Mouse (Mus musculus) right cerebral cortex, postnatal 25 days (tissue): ENCODE measurements around the gene Gse1.
A peak's percentile ranks its signal among the peaks of the same experiment; 100 is the strongest.
"Not testable (repeated sequence)": the region's sequence is repeated elsewhere in the genome, so short reads cannot be mapped to it uniquely, and the experiment has no call there.

Source experiments
- DNase-seq: peaks from one replicate; pipeline ENCODE4 v3.0.0; 2022

The Gse1 gene

DNA sequence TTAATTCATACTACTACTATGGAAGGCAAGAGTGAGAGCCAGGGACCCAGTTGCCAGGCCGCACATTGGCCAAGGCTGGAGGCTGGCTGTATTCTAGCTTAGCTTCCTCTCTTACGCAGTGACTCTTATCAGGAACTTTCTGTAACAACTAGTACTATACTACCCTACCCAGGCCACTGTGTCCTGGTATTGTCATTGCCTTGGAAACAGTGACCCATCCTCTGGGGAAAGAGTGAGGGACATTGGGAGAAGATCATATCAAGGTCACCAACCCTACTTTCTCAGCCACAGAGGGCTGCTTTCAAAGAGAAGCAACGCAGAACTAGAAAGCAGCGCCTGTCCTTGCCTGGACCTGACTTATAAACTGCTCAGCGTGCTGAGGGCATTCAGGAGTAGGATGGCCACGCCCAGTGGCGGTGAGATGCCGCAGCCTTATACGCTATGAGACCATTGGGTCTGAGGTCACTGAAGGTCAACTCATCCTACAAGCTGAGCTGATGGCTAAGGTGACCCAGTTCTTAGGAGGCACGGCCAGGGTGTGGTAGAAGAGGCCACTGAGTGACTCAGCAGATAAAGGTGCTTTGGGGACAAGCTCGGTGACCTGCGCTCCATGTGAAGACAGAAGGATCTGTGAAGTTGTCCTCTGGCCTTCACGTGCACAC lies 100.2 kb downstream of the Gse1 start:
- no peak for DNase-seq

DNA sequence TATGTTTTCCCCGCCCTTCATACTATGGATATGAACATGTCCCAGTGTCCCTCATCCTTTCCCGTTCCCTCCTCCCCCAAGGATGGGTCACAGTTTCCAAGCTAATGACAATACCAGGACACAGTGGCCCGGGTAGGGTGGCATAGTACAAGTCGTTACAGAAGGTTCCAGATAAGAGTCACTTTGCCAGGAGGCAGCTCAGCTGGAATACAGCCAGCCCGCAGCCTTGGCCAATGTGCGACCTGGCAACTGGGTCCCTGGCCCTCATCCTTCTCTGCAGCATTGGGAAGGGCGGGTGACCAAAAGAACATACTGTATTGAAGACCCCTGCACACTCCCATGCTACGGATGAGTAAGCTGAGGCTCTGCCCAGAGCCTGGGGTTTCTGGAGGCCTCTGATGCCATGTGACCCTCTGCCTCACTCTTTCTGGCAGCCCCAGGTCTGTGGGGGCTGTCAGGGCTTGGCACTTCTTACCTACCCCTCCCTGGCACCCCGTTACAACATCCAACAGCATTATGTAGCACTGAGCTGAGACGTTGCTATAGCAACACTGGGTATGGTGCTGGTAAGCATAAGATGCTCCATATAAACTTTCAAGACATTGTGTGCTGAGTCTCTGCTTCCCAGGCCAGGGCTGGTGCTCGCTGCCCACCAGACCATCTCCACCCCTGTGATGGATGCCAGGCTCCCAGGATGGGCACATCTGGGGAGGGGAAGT lies 100.9 kb downstream of the Gse1 start:
- peak; percentile 31 for DNase-seq

DNA sequence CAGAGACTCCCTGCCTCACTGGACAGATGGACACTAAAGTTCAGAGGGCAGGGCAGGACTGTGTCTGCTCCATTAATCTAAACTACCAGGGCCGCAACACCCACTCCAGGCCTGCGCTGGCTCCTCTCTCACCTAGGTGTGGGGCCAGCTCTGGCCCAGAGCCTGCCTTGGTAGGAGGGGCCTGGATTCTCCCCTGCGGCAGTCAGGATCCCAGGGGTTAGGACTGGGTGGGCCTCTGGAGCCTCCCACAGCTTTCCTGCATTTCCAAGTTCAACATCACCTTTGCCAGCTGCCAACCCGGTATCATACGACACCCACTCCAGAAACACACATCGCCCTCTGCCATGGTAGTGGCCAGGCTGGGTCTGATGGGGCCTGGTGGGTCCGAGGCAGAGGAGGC lies 102.8 kb downstream of the Gse1 start:
- no peak for DNase-seq

DNA sequence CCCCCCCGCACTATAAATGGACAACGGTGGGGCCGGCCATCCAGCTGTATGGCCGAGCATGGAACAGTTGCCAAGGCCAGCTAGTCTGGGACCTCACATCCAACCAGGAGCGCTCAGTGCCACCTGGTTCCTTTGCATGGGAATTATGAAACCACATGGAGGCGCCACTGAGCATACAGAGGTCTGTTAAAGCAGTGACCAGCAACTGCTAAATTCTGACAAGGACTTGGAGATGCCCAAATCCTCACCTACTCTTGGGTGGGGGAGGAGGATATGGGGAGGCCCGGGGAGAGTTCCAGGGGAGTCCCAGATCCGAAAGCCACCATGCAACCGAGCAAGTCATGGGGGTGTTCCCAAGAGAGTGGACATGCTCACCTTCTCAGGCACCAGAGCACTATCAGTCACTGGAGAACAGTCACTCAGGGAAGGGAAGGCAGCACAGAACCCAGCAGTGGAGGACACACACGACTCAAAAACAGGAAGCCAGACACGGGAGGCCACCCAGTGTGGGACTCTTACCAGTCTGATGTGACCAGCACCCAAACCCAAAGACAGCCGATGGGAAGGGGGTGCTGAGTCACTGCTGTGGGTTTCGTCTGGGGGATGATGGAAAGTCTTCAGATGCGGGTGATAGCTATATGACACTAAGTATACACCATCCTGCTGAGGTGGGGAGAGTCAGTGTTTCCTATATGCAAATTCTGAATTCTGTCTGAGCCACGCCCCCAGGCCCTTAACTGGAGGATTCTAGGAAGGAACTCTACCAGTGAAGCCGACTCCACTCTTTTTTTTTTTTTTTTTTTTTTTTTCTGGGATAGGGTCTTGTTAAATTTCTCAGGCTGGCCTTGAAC lies 104.3 kb downstream of the Gse1 start:
- no peak for DNase-seq

DNA sequence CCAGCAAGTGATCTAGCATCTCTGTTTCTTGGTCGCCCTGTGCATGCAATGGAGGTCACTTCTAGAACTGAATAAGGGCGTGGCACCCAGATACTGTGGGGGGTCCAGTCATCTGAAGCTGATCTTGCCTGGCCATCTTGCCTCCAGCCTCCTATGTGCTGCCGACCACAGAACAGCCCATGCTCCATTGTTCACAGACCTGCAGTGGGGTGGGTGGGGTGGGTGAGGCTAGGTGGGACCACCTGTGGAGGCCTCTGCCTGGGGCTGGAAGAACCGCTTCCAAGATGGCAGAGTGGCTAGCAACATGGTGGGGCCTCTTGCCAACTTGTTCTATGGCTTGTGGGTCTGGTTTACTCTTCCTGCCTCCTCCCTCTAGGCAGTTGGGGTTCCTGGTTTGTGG lies 105.4 kb downstream of the Gse1 start:
- no peak for DNase-seq

DNA sequence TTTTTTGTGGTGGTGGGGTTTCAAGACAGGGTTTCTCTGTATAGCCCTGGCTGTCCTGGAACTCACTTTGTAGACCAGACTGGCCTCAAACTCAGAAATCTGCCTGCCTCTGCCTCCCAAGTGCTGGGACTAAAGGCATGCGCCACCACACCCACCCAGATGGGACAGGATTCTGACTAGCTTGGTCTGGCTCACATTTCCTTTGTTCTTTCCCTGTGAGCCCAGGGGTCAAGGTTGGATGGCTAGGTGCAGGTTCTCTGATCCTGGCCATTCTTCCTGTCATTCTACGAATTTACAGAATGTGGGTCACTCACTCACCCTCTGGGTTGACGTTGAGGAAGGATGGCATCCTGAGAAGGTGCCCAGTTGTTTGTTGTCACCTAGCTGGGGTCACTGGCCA lies 106.0 kb downstream of the Gse1 start:
- not testable (repeated sequence) for DNase-seq

DNA sequence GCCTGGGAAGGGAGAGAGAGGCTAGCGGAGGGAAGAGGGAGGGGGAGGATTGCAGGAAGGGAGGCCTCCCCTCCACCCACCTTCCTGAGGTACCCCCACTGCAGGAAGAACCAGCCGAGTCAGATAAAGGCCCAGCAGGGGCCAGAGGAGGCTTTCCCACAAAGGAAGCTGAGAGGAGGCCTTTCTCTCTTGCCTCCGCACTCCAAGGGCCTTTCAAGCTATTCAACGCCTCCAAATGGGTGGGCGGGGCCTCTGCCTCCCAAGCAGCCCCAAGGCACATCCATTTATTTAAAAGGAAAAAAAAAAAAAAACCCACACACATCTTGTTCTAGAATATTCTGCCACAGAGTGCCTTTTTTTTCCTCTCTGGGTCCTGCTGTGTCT lies 106.6 kb downstream of the Gse1 start:
- no peak for DNase-seq

DNA sequence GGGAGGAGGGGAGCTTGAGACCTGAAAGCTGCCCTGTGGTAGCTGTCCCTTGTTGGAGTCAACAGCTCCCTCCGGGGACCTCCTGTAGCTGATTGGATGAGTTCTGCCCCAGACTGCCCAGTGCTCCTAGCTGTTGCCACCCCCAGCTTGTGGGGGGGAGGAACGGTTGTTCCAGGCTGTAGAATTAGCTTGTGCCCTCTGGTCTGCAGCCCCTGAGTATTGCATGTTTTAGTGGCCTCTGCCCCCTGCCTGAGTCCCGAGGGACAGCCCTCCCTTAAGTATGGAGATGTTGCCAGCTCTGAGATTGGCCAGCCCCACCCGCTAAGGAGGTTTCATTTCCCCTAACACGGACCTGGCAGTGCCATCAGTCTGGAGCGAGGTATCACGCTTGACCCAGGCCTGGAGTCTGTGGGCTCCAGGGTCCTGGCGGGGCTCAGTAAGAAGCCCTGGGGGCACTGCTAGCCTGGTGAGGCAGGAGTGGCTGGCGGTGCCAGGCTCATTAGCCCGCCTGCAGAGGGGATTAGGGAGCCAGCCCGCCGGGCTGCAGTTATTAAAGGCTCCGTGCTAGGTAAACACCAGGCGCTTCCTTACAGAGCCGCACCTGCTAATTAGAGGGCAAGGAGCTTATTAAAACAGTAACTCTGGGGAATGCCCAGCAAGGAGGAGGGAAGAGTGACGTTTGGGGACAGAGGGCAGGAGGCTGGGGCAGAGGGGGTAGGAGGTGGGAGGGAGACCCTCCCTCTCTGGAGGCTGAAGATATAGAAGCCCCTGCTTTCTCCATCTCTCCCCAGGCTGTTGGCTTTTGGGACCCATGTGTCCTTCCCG lies 107.2 kb downstream of the Gse1 start:
- no peak for DNase-seq

DNA sequence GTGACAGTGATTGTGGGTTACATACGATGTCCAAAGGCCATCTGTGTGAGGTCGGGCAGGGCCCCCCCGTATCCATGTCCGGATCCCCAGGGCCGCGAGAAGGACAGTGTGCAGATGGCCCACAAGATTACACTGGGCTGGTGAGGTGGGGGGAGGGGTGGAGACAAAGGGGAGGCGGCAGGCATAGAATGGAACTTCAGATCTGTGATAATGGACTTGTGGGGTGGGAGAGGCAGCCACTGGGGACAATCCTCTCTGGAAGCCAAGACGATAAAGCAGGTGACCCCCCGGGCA lies 107.8 kb downstream of the Gse1 start:
- DNase-seq, result no peak

DNA sequence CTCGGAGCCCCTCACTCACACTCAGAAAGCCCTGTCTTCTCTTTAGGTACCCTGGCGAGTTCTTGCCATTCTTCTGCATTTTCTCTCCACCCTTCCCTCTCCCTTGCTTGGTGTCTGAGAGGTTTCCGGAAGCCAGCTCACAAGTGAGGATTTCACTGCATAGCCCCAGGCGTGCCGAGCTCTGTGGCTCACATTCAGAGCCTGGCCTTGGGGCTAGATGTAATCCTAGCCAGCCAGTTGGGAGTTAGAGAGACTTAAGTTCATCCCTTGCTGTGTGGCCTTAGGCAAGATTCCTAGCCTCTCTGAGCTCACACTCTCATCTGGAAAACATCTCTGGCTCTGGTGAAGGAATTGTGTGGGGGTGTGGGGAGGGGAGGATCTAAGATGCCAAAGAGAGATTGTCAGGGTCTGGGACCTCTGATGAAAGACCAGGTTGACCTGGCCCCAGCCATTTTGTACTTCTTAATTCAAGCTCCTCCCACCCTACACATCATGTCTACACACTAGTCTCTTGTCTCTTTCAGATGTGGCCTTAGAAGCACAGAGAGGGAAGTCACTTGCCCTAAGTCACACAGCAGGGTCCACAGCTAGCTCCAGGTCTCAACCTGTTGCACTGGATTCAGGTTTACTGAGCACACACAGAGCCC lies 108.8 kb downstream of the Gse1 start:
- DNase-seq, result no peak

DNA sequence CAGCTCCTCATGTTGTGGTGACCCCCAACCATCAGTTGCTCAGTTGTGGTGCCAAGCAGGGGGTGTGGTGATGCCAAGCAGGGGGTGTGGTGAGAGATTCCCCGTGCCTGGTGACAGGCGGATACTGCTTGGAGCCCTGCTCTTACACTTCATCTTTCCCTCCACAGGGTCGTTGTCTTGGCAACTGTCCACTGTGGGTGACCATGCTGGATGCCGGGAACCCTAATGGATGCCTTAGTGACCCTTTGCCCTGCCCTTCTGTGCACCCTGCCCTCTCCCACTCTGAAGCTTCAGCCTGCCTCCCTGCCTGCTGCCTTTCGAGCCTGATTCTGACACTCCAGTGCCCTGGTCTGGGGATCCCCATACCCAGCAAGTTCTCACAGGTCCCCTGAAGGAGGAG lies 109.4 kb downstream of the Gse1 start:
- DNase-seq, result no peak

DNA sequence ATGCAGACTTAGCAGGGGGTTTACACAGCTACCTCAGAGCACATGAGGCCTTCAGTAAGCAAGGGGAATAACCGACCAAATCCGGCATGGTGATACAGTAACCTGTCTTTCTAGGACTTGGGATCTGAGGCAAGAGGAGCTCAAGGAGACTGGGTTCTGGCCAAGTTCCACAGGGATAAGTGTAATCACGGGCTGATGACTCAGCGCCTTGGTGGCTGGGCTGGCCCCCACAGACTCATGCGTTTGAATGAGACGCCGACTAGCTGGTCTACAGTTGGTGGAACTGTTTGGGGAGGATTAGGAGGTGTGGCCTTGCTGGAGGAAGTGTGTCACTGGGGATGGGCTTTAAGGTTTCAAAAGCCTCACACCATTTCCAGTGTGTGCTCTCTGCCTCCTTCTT lies 110.4 kb downstream of the Gse1 start:
- no peak for DNase-seq

DNA sequence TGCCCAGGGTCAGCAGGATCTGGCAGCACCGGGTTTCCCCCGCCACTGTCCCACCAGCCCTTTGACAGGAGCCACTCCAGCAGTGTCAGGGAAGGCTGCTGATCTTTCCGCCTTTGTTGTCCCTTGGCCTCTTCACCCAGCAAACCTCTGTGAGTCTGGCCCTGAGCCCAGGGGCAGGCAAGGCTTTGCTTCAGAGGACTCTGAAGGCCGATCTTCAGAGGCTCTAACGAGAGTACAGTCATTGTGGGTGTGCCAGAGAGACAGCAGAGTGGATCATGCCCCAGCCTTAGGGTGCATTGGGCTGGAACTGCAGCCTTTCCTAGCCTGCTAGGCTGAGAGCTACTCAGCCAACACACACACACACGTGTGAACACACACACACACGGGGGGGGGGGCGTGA lies 111.5 kb downstream of the Gse1 start:
- DNase-seq, result no peak

DNA sequence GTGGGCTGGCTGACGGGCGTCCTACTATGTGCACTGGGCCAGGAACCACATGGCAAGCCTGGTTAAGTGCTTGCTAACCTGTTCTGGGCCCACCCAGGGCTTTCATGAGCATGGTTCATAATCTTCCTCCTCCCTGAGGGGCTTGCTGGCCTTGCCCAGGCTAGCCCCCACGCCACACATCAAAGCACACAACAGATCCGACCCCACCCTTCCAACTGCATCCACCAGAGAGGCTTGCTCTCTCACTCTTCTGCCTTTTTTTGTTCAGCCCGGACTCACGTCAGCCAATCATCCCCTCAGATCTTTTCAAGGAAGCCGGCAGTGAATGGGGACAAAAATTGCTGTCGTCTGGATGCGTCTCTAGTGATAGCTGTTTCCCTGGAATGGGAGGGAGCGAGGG lies 112.9 kb downstream of the Gse1 start:
- no peak for DNase-seq

DNA sequence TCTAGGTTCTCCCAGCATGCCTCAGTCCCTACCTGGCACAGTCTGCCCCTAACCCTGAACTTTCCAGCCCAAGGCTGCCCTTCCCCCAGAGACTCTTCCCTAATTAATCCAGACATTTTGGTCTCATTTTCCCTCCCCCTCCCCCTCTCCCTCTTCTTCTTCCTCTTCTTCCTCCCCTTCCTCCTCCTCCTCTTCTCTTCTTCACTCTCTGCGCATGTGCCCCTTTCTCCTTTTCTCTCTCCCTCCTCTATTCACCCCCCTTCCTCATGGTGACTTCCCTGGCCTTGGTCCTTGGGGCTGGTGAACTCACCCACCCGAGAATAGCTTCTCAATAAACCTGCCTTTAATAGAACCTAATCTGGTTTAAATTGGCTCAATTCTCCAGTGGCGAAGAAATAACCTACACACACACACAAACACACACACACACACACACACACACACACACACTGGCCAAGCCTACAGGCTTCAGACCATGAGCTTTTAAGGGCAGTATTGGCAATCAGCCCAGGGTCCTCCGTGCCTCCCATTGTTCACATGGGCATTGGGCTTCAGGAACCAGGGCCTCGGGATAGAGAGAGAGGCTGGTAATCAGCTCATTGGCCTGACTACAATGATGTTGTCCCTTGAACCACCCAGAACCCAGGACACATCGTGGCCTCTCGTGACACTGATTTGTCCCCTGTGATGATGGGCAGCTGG lies 114.7 kb downstream of the Gse1 start:
- no peak for DNase-seq

DNA sequence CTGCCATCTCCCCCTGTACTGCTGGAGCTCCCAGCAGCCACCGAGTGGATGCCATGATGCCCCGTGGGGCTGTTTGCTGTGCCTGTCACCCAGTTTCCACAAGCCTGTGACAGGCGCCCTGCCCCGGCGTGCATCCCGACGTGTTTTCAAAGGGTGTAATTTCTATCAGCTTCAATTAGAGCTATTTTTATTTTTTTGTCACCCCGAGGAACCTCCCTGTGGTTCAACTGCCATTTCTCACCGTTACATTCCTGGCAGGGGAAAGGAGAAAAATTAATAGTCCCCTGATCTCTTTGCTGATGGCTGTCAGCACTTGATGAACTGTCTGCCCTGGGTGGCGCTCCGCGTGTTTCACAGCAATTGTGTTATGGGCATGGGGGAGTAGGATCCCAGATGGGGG lies 115.3 kb downstream of the Gse1 start:
- DNase-seq, result no peak

DNA sequence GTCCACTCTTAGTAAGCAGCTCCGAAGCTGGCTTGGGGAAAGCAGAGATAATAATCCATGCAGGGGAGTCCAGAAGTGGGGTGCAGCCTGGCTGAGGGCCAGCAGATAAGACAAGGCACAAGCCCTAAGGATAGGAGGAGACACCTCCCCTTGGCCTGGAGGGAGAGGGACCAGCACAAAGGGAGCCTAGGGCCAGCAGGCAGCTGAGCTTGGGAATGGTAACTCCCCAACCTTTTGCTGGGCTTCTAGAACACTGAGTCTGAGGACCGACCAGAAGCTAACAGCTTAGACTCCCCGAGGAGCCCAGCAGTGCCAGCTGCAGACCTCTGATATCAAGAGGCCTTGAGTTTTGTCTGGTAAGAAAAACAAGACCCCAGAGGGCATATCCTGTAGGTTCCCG lies 115.9 kb downstream of the Gse1 start:
- no peak for DNase-seq

DNA sequence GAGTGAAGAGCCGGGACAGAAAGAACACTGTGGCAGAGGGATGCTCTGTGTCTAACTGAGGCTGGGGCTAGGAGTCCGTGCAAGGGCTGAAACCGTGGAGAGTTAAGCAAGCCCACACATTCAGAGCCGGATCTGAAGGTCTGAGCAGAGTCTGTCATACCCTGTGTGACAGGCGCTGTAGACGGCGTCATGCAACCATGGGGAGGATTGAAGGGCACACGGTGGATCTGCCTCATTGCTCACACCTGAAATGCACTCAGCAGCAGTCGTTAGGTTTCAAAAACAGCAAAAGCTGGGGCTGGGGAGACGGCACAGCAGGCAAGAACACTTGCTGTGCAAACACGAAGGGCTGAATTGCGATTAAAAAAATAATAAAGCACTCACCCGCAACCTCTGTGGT lies 116.3 kb downstream of the Gse1 start:
- DNase-seq, result no peak

DNA sequence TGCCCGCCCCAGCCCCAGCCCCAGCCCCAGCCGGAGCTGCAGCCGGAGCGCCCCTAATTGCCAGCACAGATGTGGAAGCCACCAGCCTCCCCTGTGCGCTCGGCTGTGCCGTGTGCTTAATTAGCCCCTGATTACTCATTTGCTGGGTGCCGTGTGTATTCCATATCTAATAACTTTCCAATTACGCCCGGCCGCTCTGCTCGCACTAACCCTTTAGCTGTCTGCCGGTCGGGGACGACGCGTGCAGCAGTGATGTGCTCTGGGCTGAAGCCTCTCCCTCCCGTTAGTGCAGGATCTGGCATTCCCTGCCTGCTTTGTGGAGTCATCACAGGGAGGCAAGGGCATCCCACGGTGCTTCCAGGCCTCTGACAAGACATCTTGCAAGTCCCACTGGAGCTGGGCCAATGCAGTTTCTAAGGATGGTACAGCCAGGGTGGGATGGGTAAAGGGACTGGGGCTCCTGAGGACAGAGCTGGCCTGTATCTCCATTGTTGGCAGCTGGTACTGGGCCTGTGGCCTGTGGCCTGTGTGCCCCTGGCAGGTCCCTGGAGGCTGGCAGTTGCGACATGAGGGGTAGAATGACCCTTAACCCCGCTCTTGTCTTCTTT lies 119.6 kb downstream of the Gse1 start:
- DNase-seq, result no peak

DNA sequence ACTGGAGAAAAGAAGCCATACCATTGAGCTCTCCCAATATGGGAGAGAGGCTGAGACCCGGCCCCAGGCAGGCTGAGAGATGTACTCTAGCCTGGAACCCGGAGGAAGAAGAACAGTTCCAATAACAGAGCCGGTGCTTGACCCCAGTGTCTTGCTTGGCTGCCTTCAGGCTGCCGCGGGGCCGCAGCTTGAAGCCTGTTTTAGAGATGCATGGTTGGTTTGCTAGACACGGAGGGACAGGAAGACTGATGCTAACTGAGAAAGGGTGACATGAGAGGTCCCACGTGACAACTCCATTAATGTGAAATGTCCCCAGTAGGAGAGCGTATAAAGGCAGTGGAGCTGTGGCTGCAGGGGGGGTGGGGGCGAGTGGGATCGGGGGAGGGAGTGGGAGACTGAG lies 120.7 kb downstream of the Gse1 start:
- DNase-seq, result no peak

DNA sequence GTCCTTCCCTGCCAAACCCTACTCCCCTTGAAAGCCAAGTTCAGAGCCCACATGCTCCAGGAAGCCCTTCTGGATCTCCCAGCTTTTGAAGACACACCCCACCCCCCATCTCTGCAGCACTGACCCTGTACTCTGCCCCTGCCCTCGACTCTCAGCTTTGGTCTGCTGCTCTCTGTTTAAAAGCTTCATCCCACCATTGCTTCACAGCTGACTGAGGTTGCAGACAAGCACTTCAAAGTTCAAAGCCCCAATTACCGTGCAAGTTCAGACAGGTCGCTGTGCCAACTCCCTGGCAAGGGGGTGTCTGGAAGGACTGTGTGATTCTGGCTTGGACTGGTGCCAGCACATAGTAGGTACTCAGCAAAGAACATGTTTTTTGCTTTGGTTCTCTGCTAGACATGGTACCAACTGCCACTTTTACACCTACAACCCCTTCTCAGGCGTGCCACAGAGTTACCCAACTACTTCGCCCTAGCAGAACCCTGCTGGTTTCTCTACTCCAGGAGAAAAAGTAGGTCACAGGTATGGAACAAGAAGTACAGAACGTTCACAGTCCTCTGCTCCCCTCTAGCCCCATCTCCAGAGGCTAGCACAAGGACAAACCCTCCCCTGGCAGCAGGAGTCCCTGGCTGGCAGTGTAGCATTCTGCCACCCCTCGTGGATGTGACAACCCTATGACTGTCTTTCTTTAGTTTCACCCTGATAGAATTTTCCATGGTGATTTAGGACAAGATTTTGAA lies 123.2 kb downstream of the Gse1 start:
- DNase-seq, result no peak
